Mouse (Mus musculus) intestine, embryonic 15.5 days (tissue): Measurements from ENCODE around the gene Pik3r2. TPM values are rescaled to one million over a fixed set of nuclear protein-coding genes. Genes with fewer than 3 reads are reported as not detected.

ENCODE experiments used
- ATAC-seq: fragments of 200-750 bp; cut with Nextera tagmentation; 2 replicates; pipeline ENCODE4 v1.8.0; 2017; ENCODE audit warnings: moderate TSS enrichment, moderate library complexity
- H3K27ac ChIP-seq: fragments of 300-500 bp; sonication (generic); 2 replicates; pipeline ENCODE4 v1.5.1; 2015; ENCODE audit warnings: mild to moderate bottlenecking, inconsistent platforms
- H3K27me3 ChIP-seq: fragments of 300-500 bp; sonication (generic); replicated peaks from 2 replicates; pipeline ENCODE4 v1.6.1; 2015; ENCODE audit warnings: inconsistent platforms
- H3K36me3 ChIP-seq: fragments of 300-500 bp; sonication (generic); 2 replicates; pipeline ENCODE4 v1.6.1; 2015; ENCODE audit warnings: inconsistent platforms
- H3K4me1 ChIP-seq: fragments of 300-500 bp; sonication (generic); replicated peaks from 2 replicates; pipeline ENCODE4 v1.6.1; 2015; ENCODE audit warnings: inconsistent platforms
- H3K4me2 ChIP-seq: fragments of 300-500 bp; sonication (generic); replicated peaks from 2 replicates; pipeline ENCODE4 v1.6.1; 2015; ENCODE audit warnings: mild to moderate bottlenecking, inconsistent platforms
- H3K4me3 ChIP-seq: fragments of 300-500 bp; sonication (generic); replicated peaks from 2 replicates; pipeline ENCODE4 v1.5.1; 2015; ENCODE audit warnings: inconsistent platforms
- H3K9ac ChIP-seq: fragments of 300-500 bp; sonication (generic); 2 replicates; pipeline ENCODE4 v1.6.1; 2015; ENCODE audit warnings: inconsistent platforms
- H3K9me3 ChIP-seq: fragments of 300-500 bp; sonication (generic); 2 replicates; pipeline ENCODE4 v1.6.1; 2016; ENCODE audit warnings: inconsistent platforms
- WGBS: fragments of 180-500 bp; shearing (Covaris S2); methylation state at CpG from one replicate; pipeline ENCODE4 v1.1.7; 2015; 5-methylcytosine and 5-hydroxymethylcytosine counted together
- polyA plus RNA-seq: library from polyadenylated mRNA; unstranded; fragments of >200 nt; fragmentation: Nextera tagmentation; extraction: Ambion mirVana; gene quantifications from 2 replicates; pipeline ENCODE4 v1.2.1, GENCODE M21; 2015

Gene Pik3r2
- polyA plus RNA-seq, 1 experiment from 2014 or later = 53.1 TPM

- Histone ChIP-seq H3K27ac (no peak overlapping the region), H3K4me1 (peaks cover 52% of the 10 kb centered on the region)
- peak; percentile 56 for ATAC-seq
Observed at GRCm38 (mm10) chr8:70769359-70769758, 7.2 kb downstream of the Pik3r2 start.

GRCm38 (mm10) chr8:70768956-70769355 lies 7.6 kb downstream of the Pik3r2 start:
- H3K4me2 ChIP-seq = no peak overlapping the region
- no peaks in the 10 kb centered on the region for H3K27me3 ChIP-seq
- no peak overlapping the region for H3K9ac ChIP-seq
- no peak overlapping the region for H3K4me3 ChIP-seq
- ATAC-seq = no peak
- H3K9me3 ChIP-seq = no peaks in the 10 kb centered on the region
- 80% methylated on average over 16 of the region's 16 CpGs for WGBS
- H3K36me3 ChIP-seq = peaks cover 34% of the 10 kb centered on the region
- peaks cover 48% of the 10 kb centered on the region for H3K4me1 ChIP-seq
- no peak overlapping the region for H3K27ac ChIP-seq

More at GRCm38 (mm10) chr8:70769359-70769758, 7.2 kb downstream of the Pik3r2 start:
- peaks cover 34% of the 10 kb centered on the region for H3K36me3 ChIP-seq
- no peaks in the 10 kb centered on the region for H3K9me3 ChIP-seq
- no peaks in the 10 kb centered on the region for H3K27me3 ChIP-seq
- H3K4me2 ChIP-seq = no peak overlapping the region
- no peak overlapping the region for H3K9ac ChIP-seq
- H3K4me3 ChIP-seq = no peak overlapping the region
- 6% methylated on average over 26 of the region's 26 CpGs for WGBS

DNA sequence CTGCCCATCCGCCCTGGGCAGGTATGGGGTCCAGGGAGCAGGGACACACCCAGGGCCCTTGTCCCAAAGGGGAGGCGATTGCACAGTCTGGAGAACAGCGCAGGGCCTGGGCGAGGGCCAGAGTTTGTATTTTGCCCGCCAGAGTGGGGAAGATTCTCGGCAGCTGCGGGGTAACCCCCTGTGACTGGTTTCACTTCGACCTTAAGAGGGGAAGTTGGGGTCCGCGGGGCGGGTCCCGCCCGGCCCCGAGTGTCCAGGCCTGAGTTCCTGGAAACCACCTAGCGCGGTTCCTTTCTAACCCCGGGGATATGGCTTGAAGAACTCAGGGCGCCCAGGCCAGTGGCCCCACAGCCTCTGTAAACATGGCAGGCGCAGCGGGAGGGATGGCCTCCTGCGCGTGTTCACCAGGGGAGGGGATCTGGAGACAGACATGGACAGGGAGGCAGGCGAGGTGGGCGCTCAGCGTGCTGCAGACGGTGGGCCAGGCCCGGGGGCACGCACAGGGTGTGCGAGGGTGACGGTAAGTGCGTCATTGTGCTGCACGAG lies 8.2 kb downstream of the Pik3r2 start:
- no peak overlapping the region for H3K27ac ChIP-seq
- no peak for ATAC-seq
- WGBS = 91% methylated on average over 32 of the region's 32 CpGs
- no peak overlapping the region for H3K4me2 ChIP-seq
- H3K27me3 ChIP-seq = no peaks in the 10 kb centered on the region
- H3K4me3 ChIP-seq = no peak overlapping the region
- H3K9ac ChIP-seq = no peak overlapping the region
- H3K4me1 ChIP-seq = peaks cover 47% of the 10 kb centered on the region
- peaks cover 34% of the 10 kb centered on the region for H3K36me3 ChIP-seq
- no peaks in the 10 kb centered on the region for H3K9me3 ChIP-seq

- no peaks in the 10 kb centered on the region for H3K27me3 ChIP-seq
- H3K4me2 ChIP-seq = no peak overlapping the region
- H3K9me3 ChIP-seq = no peaks in the 10 kb centered on the region
- H3K9ac ChIP-seq = no peak overlapping the region
- 78% methylated on average over 6 of the region's 6 CpGs for WGBS
- H3K4me3 ChIP-seq = no peak overlapping the region
- H3K36me3 ChIP-seq = peaks cover 37% of the 10 kb centered on the region
- H3K4me1 ChIP-seq = peaks cover 43% of the 10 kb centered on the region
- H3K27ac ChIP-seq = peak overlapping the region; percentile 89
- no peak for ATAC-seq
Observed at GRCm38 (mm10) chr8:70767503-70767902, 9.0 kb downstream of the Pik3r2 start.

DNA sequence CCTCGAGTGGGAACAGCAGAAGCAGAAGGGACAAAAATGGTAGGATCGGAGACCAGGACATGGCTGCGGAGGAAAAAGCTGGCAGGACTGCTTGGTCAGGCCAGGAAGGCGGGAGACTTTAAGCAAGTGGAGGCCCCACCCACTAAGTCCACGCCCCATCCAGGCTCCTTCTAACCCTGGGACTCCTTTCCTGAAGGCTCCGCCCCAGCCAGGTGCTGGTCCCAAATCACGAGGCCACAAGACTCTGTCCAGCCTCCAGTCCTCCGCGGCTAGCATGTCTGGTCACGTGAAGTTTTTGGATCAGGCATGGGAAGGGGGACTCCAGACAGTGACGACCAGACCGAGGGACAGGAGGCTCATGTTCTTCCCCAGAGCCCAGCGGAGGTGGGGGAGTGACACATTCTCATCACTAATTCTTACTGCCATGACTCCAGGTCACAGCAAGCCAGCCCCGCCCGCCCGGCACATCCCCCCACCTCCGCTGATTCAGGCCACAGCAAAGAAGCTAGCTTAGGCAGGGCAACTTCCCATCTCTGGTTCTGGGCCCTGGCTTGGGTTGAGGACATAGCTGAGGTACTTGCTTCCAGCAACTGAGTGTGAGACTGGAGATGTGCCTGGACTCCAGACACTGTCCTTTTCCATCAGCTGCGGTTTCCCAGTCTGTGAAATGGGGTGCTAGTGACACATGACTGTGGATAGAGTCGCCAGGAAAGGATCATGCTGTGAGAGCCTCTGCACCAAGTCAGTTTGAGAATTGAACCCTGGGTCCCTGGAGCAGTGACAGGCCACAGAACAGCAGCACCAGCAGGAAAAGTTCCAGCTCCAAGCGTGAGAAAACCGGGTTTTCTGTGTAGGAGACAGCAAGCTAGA lies 9.7 kb downstream of the Pik3r2 start:
- peak overlapping the region; percentile 89 for H3K27ac ChIP-seq
- peaks cover 39% of the 10 kb centered on the region for H3K4me1 ChIP-seq
- peaks cover 33% of the 10 kb centered on the region for H3K36me3 ChIP-seq
- peak overlapping the region; percentile 70 for H3K9ac ChIP-seq
- peak overlapping the region; percentile 94 for H3K4me2 ChIP-seq
- no peaks in the 10 kb centered on the region for H3K27me3 ChIP-seq
- peak; percentile 70 for ATAC-seq
- H3K9me3 ChIP-seq = no peaks in the 10 kb centered on the region
- peak overlapping the region; percentile 56 for H3K4me3 ChIP-seq
- 10% methylated on average over 21 of the region's 21 CpGs for WGBS

- peaks cover 41% of the 10 kb centered on the region for H3K4me1 ChIP-seq
- 2% methylated on average over 34 of the region's 34 CpGs for WGBS
- no peaks in the 10 kb centered on the region for H3K9me3 ChIP-seq
- H3K9ac ChIP-seq = peak overlapping the region; percentile 70
- peak overlapping the region; percentile 56 for H3K4me3 ChIP-seq
- peak overlapping the region; percentile 89 for H3K27ac ChIP-seq
- 0 out of 2 replicates have a peak, but pooled peaks have one; percentile 0 for ATAC-seq
- H3K27me3 ChIP-seq = no peaks in the 10 kb centered on the region
- peak overlapping the region; percentile 94 for H3K4me2 ChIP-seq
- H3K36me3 ChIP-seq = peaks cover 25% of the 10 kb centered on the region
Observed at GRCm38 (mm10) chr8:70765838-70766570, 10.5 kb downstream of the Pik3r2 start.

DNA sequence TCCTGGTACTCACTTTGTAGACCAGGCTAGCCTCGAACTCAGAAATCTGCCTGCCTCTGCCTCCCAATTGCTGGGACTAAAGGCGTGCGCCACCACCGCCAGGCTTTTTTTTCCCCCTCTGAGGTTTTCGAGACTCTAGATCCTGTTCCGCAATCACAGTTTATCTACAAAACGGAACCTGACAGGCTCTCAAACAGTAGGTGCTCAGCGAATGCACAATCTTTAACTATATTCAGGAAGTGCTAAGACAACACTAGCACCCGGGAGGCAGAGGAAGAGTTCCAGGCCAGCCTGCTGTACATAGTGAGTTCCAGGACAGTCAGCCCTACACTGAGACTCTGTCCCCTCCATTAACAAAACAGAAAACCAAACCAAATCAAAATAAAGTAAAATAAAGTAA lies 11.2 kb downstream of the Pik3r2 start:
- no peaks in the 10 kb centered on the region for H3K27me3 ChIP-seq
- no peak for ATAC-seq
- 72% methylated on average over 9 of the region's 9 CpGs for WGBS
- H3K27ac ChIP-seq = peak overlapping the region; percentile 89
- peak overlapping the region; percentile 94 for H3K4me2 ChIP-seq
- H3K9me3 ChIP-seq = no peaks in the 10 kb centered on the region
- peak overlapping the region; percentile 28 for H3K9ac ChIP-seq
- peaks cover 19% of the 10 kb centered on the region for H3K36me3 ChIP-seq
- peaks cover 45% of the 10 kb centered on the region for H3K4me1 ChIP-seq
- H3K4me3 ChIP-seq = peak overlapping the region; percentile 56

GRCm38 (mm10) chr8:70764676-70765075 lies 11.8 kb downstream of the Pik3r2 start:
- H3K36me3 ChIP-seq = peaks cover 19% of the 10 kb centered on the region
- peak overlapping the region; percentile 28; the same call in 1 of the 2 replicates for H3K9ac ChIP-seq
- H3K4me1 ChIP-seq = peaks cover 50% of the 10 kb centered on the region
- peak overlapping the region; percentile 56 for H3K4me3 ChIP-seq
- peak overlapping the region; percentile 94 for H3K4me2 ChIP-seq
- ATAC-seq = no peak
- 80% methylated on average over 13 of the region's 13 CpGs for WGBS
- no peaks in the 10 kb centered on the region for H3K9me3 ChIP-seq
- no peaks in the 10 kb centered on the region for H3K27me3 ChIP-seq
- peak overlapping the region; percentile 89 for H3K27ac ChIP-seq

GRCm38 (mm10) chr8:70764026-70764425 lies 12.5 kb downstream of the Pik3r2 start:
- peak; percentile 55 for ATAC-seq
- peak overlapping the region; percentile 89 for H3K27ac ChIP-seq
- H3K9ac ChIP-seq = no peak overlapping the region
- no peaks in the 10 kb centered on the region for H3K27me3 ChIP-seq
- peak overlapping the region; percentile 94 for H3K4me2 ChIP-seq
- no peaks in the 10 kb centered on the region for H3K9me3 ChIP-seq
- peaks cover 52% of the 10 kb centered on the region for H3K4me1 ChIP-seq
- WGBS = 59% methylated on average over 8 of the region's 8 CpGs
- no peak overlapping the region; the same call in 1 of the 2 replicates for H3K4me3 ChIP-seq
- peaks cover 17% of the 10 kb centered on the region for H3K36me3 ChIP-seq

GRCm38 (mm10) chr8:70763354-70763753 lies 13.2 kb downstream of the Pik3r2 start:
- no peak for ATAC-seq
- Histone ChIP-seq H3K4me2 (peak overlapping the region; percentile 44), H3K4me1 (peaks cover 56% of the 10 kb centered on the region), H3K9ac (no peak overlapping the region), H3K27me3 (no peaks in the 10 kb centered on the region), H3K4me3 (no peak overlapping the region; the same call in 1 of the 2 replicates), H3K27ac (peak overlapping the region; percentile 89), H3K36me3 (peaks cover 14% of the 10 kb centered on the region), H3K9me3 (no peaks in the 10 kb centered on the region)
- 7% methylated on average over 3 of the region's 3 CpGs for WGBS

GRCm38 (mm10) chr8:70762118-70762517 lies 14.4 kb downstream of the Pik3r2 start:
- 75% methylated on average over 1 of the region's 1 CpGs for WGBS
- Histone ChIP-seq H3K27me3 (no peaks in the 10 kb centered on the region), H3K4me3 (no peak overlapping the region), H3K9ac (no peak overlapping the region), H3K4me2 (no peak overlapping the region), H3K9me3 (no peaks in the 10 kb centered on the region), H3K27ac (no peak overlapping the region), H3K4me1 (peaks cover 53% of the 10 kb centered on the region), H3K36me3 (peaks cover 17% of the 10 kb centered on the region)
- no peak for ATAC-seq
